Mouse (Mus musculus) midbrain, embryonic 11.5 days (tissue): Measurements from ENCODE around the gene AI467606. TPM values are rescaled to one million over a fixed set of nuclear protein-coding genes. Genes with fewer than 3 reads are reported as not detected.

ENCODE experiments used
- ATAC-seq: fragments of 200-750 bp; cut with Nextera tagmentation; 2 replicates; pipeline ENCODE4 v1.8.0; 2017; ENCODE audit warnings: moderate TSS enrichment, moderate library complexity; ENCODE audit not compliant: low FRiP score
- DNase-seq: peaks from one replicate; pipeline ENCODE4 v3.0.0; 2015; ENCODE audit warnings: low spot score; ENCODE audit errors: missing footprints
- H3K27ac ChIP-seq: fragments of 300-500 bp; sonication (generic); 2 replicates; pipeline ENCODE4 v1.5.1; 2014; ENCODE audit warnings: low read depth, low read length
- H3K27me3 ChIP-seq: fragments of 300-500 bp; sonication (generic); 2 replicates; pipeline ENCODE4 v1.6.1; 2014; ENCODE audit warnings: mild to moderate bottlenecking, low read length, moderate library complexity, mixed read lengths; ENCODE audit not compliant: control insufficient read depth, insufficient read depth
- H3K36me3 ChIP-seq: fragments of 300-500 bp; sonication (generic); 2 replicates; pipeline ENCODE4 v1.6.1; 2014; ENCODE audit warnings: mild to moderate bottlenecking, low read length, moderate library complexity, mixed read lengths; ENCODE audit not compliant: control insufficient read depth, insufficient read depth
- H3K4me1 ChIP-seq: fragments of 300-500 bp; sonication (generic); 2 replicates; pipeline ENCODE4 v1.6.1; 2014; ENCODE audit warnings: low read length; ENCODE audit not compliant: control insufficient read depth, insufficient read depth
- H3K4me2 ChIP-seq: fragments of 300-500 bp; sonication (generic); 2 replicates; pipeline ENCODE4 v1.6.1; 2014; ENCODE audit warnings: mild to moderate bottlenecking, moderate library complexity
- H3K4me3 ChIP-seq: fragments of 300-500 bp; sonication (generic); 2 replicates; pipeline ENCODE4 v1.5.1; 2014; ENCODE audit warnings: low read depth, low read length
- H3K9ac ChIP-seq: fragments of 300-500 bp; sonication (generic); 2 replicates; pipeline ENCODE4 v1.6.1; 2014; ENCODE audit warnings: low read length
- H3K9me3 ChIP-seq: fragments of 300-500 bp; sonication (generic); 2 replicates; pipeline ENCODE4 v1.6.1; 2016; ENCODE audit warnings: low read length; ENCODE audit not compliant: control insufficient read depth
- WGBS: fragments of 180-500 bp; shearing (Covaris S2); extraction: QIAGEN DNeasy Blood & Tissue Kit; methylation state at CpG from one replicate; pipeline ENCODE4 v1.1.7; 2014; 5-methylcytosine and 5-hydroxymethylcytosine counted together
- microRNA-seq: library from miRNA; unstranded; fragments of <30 nt; microRNA quantifications from one replicate; pipeline ENCODE4, GENCODE M21; 2017
- polyA plus RNA-seq: library from polyadenylated mRNA; unstranded; fragments of >200 nt; fragmentation: Nextera tagmentation; extraction: Ambion mirVana; gene quantifications from 2 replicates; pipeline ENCODE4 v1.2.1, GENCODE M21; 2014

AI467606 gene
- polyA plus RNA-seq, 1 experiment from 2014 or later: 1.3 TPM

GRCm38 (mm10) chr7:127142666-127143065, 51.5 kb downstream of the AI467606 start:
- no peak for DNase-seq

More at GRCm38 (mm10) chr7:127142666-127143065, 51.5 kb downstream of the AI467606 start:
- H3K4me3 ChIP-seq: no peak overlapping the region
- H3K36me3 ChIP-seq: no peaks in the 10 kb centered on the region
- no peaks in the 10 kb centered on the region for H3K9me3 ChIP-seq
- no peak for ATAC-seq
- no peaks in the 10 kb centered on the region for H3K27me3 ChIP-seq
- 89% methylated on average over 4 of the region's 4 CpGs for WGBS
- no peak overlapping the region for H3K27ac ChIP-seq
- H3K4me1 ChIP-seq: no peaks in the 10 kb centered on the region
- H3K9ac ChIP-seq: no peak overlapping the region
- H3K4me2 ChIP-seq: no peak overlapping the region

Small RNA genes within 50 kb of the gene (microRNA-seq; reads per million reads assigned to microRNA genes)
- gene Gm44343: not detected

Other genes with a start within 250 kb of the AI467606 start
- 4.1 and 4.8 TPM in 2 replicates for gene Doc2a, start 243.9 kb upstream of the AI467606 start, polyA plus RNA-seq
- 23.8 and 28.4 TPM in 2 replicates for gene Hirip3, start 229.4 kb upstream of the AI467606 start, polyA plus RNA-seq
- gene Ino80e, start 229.0 kb upstream of the AI467606 start, polyA plus RNA-seq: 92.6 and 99.7 TPM in 2 replicates
- gene Taok2, start 206.7 kb upstream of the AI467606 start, polyA plus RNA-seq: 25.7 and 27.2 TPM in 2 replicates
- 25.6 and 26.5 TPM in 2 replicates for gene Tmem219, start 168.4 kb upstream of the AI467606 start, polyA plus RNA-seq
- gene Kctd13, start 162.5 kb upstream of the AI467606 start, polyA plus RNA-seq: 26.5 and 26.8 TPM in 2 replicates
- gene Asphd1, start 141.8 kb upstream of the AI467606 start, polyA plus RNA-seq: 1.2 and 1.5 TPM in 2 replicates
- 7.8 and 9.9 TPM in 2 replicates for gene Sez6l2, start 140.8 kb upstream of the AI467606 start, polyA plus RNA-seq
- gene Cdipt, start 115.4 kb upstream of the AI467606 start, polyA plus RNA-seq: 66.4 and 67.4 TPM in 2 replicates
- gene Cdiptos, start 115.3 kb upstream of the AI467606 start, polyA plus RNA-seq: 1.3 and 1.4 TPM in 2 replicates
- gene Mvp, start 76.7 kb upstream of the AI467606 start, polyA plus RNA-seq: 2.8 and 3.0 TPM in 2 replicates
- gene Pagr1b, start 74.9 kb upstream of the AI467606 start, polyA plus RNA-seq: not detected in 2 replicates
- 59.0 and 70.6 TPM in 2 replicates for gene Pagr1a, start 74.0 kb upstream of the AI467606 start, polyA plus RNA-seq
- gene Gm42742, start 70.3 kb upstream of the AI467606 start, polyA plus RNA-seq: 58.8 and 68.8 TPM in 2 replicates
- 2.6 and 4.0 TPM in 2 replicates for gene Prrt2, start 70.1 kb upstream of the AI467606 start, polyA plus RNA-seq
- gene Maz, start 64.3 kb upstream of the AI467606 start, polyA plus RNA-seq: 64.3 and 80.7 TPM in 2 replicates
- 178 and 195 TPM in 2 replicates for gene Kif22, start 48.9 kb upstream of the AI467606 start, polyA plus RNA-seq
- not detected in 2 replicates for gene Zg16, start 4.0 kb upstream of the AI467606 start, polyA plus RNA-seq
- 5.7 and 6.2 TPM in 2 replicates for gene Qprt, start 30.9 kb downstream of the AI467606 start, polyA plus RNA-seq
- gene Spn, start 46.5 kb downstream of the AI467606 start, polyA plus RNA-seq: 0.19 TPM in 1 of 2 replicates, not detected in the other
- gene Cd2bp2, start 104.7 kb downstream of the AI467606 start, polyA plus RNA-seq: 85.3 and 88.0 TPM in 2 replicates
- gene Tbc1d10b, start 117.1 kb downstream of the AI467606 start, polyA plus RNA-seq: 16.9 and 19.3 TPM in 2 replicates
- gene Mylpf, start 117.5 kb downstream of the AI467606 start, polyA plus RNA-seq: 11.7 and 13.2 TPM in 2 replicates
- gene Zfp553, start 141.7 kb downstream of the AI467606 start, polyA plus RNA-seq: 30.3 and 32.4 TPM in 2 replicates
- 24.6 and 29.8 TPM in 2 replicates for gene Sept1, start 141.8 kb downstream of the AI467606 start, polyA plus RNA-seq
- gene Zfp771, start 152.9 kb downstream of the AI467606 start, polyA plus RNA-seq: 49.3 and 54.0 TPM in 2 replicates
- gene Dctpp1, start 169.3 kb downstream of the AI467606 start, polyA plus RNA-seq: 235 and 254 TPM in 2 replicates
- 79.0 and 84.5 TPM in 2 replicates for gene Sephs2, start 182.7 kb downstream of the AI467606 start, polyA plus RNA-seq
- 0.63 and 0.69 TPM in 2 replicates for gene Itgal, start 204.9 kb downstream of the AI467606 start, polyA plus RNA-seq